Mouse (Mus musculus): ENCODE measurements around the gene Ccdc3. TPM values are rescaled to one million over a fixed set of nuclear protein-coding genes. Genes with fewer than 3 reads are reported as not detected.
"Not testable (repeated sequence)": the region's sequence is repeated elsewhere in the genome, so short reads cannot be mapped to it uniquely, and the experiment has no call there.

The Ccdc3 gene
- polyA plus RNA-seq, 1 experiment from 2014 or later, result 16.9 TPM

- Histone ChIP-seq H3K27me3 (ENCODE audit: control insufficient read depth, insufficient read depth, low read length) (no peaks in the 10 kb centered on the region), H3K4me1 (ENCODE audit: control insufficient read depth, insufficient read depth, low read length) (no peaks in the 10 kb centered on the region), H3K4me2 (ENCODE audit: low read depth, low read length) (no peak overlapping the region), H3K36me3 (ENCODE audit: control insufficient read depth, insufficient read depth, low read length) (no peaks in the 10 kb centered on the region), H3K9ac (replicated peaks; ENCODE audit: low read depth, low read length) (no peak overlapping the region), H3K4me3 (ENCODE audit: low read depth, low read length) (no peak overlapping the region), H3K9me3 (ENCODE audit: control insufficient read depth, low read length) (no peaks in the 10 kb centered on the region), H3K27ac (ENCODE audit: low read depth, low read length) (no peak overlapping the region)
- no peak for ATAC-seq (ENCODE audit: low read depth)
- 92% methylated on average over 1 of the region's 1 CpGs for WGBS
Measured at GRCm38 (mm10) chr2:5219206-5219605, 81.6 kb downstream of the Ccdc3 start.

GRCm38 (mm10) chr2:5219847-5220375, 82.3 kb downstream of the Ccdc3 start:
- H3K27me3 ChIP-seq (ENCODE audit: control insufficient read depth, insufficient read depth, low read length), result no peaks in the 10 kb centered on the region
- no peak for ATAC-seq (ENCODE audit: low read depth)
- H3K9ac ChIP-seq (replicated peaks; ENCODE audit: low read depth, low read length), result no peak overlapping the region
- H3K4me3 ChIP-seq (ENCODE audit: low read depth, low read length), result no peak overlapping the region
- no peaks in the 10 kb centered on the region for H3K9me3 ChIP-seq (ENCODE audit: control insufficient read depth, low read length)
- H3K27ac ChIP-seq (ENCODE audit: low read depth, low read length), result no peak overlapping the region
- H3K36me3 ChIP-seq (ENCODE audit: control insufficient read depth, insufficient read depth, low read length), result no peaks in the 10 kb centered on the region
- H3K4me1 ChIP-seq (ENCODE audit: control insufficient read depth, insufficient read depth, low read length), result no peaks in the 10 kb centered on the region
- no peak overlapping the region for H3K4me2 ChIP-seq (ENCODE audit: low read depth, low read length)
- 71% methylated on average over 1 of the region's 1 CpGs for WGBS

DNA sequence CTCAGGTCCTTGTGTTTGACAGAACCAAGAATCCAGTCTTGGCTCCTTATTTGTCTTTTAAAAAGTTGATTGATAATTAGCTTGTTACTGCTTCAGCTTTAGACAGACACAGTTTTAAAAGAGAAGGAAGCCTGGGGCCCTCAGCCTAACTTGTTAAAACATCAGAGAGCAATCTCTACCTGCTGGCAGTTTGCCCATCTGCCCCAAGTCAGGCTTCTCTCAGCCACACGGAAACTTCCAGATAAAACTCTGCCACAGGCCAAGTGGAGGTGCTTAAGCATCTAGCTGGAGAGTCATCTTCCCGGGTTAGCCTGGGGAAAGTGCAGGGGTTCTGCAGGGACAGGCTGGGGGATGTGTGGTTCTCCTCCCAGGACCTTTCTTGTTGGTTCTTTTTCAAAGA, 85.0 kb downstream of the Ccdc3 start:
- Histone ChIP-seq H3K9me3 (ENCODE audit: control insufficient read depth, low read length) (no peaks in the 10 kb centered on the region), H3K4me1 (ENCODE audit: control insufficient read depth, insufficient read depth, low read length) (no peaks in the 10 kb centered on the region), H3K27me3 (ENCODE audit: control insufficient read depth, insufficient read depth, low read length) (no peaks in the 10 kb centered on the region), H3K27ac (ENCODE audit: low read depth, low read length) (no peak overlapping the region), H3K36me3 (ENCODE audit: control insufficient read depth, insufficient read depth, low read length) (no peaks in the 10 kb centered on the region), H3K9ac (replicated peaks; ENCODE audit: low read depth, low read length) (no peak overlapping the region), H3K4me3 (ENCODE audit: low read depth, low read length) (no peak overlapping the region), H3K4me2 (ENCODE audit: low read depth, low read length) (no peak overlapping the region)
- WGBS, result 77% methylated on average over 2 of the region's 2 CpGs
- ATAC-seq (ENCODE audit: low read depth), result no peak

- Histone ChIP-seq H3K27ac (ENCODE audit: low read depth, low read length) (no peak overlapping the region), H3K36me3 (ENCODE audit: control insufficient read depth, insufficient read depth, low read length) (no peaks in the 10 kb centered on the region), H3K27me3 (ENCODE audit: control insufficient read depth, insufficient read depth, low read length) (no peaks in the 10 kb centered on the region), H3K4me3 (ENCODE audit: low read depth, low read length) (no peak overlapping the region), H3K4me2 (ENCODE audit: low read depth, low read length) (no peak overlapping the region), H3K4me1 (ENCODE audit: control insufficient read depth, insufficient read depth, low read length) (0 out of 2 replicates have a peak, but pooled peaks cover 3% of the 10 kb centered on the region), H3K9ac (replicated peaks; ENCODE audit: low read depth, low read length) (no peak overlapping the region), H3K9me3 (ENCODE audit: control insufficient read depth, low read length) (no peaks in the 10 kb centered on the region)
- WGBS, result 69% methylated on average over 3 of the region's 3 CpGs
- no peak for ATAC-seq (ENCODE audit: low read depth)
Measured at GRCm38 (mm10) chr2:5236846-5237482, 99.4 kb downstream of the Ccdc3 start.

DNA sequence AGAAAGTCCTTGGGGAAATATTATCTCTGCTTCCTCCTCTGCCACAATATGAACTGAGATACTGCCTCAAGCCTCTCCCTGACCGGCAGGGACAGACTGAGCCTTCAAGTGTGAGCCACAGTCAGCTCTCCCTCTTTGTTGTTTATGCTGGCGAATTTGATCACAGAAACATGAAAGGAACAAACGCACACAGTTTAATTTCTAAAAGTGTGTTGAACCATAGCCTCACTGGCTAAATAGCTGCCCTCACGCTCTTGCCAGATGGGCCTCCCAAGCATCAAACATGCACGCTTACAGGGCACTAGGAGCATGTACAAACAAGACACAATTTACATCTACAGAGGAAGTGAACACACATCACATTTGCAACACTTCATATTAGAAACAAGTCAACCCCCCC, 100.3 kb downstream of the Ccdc3 start:
- Histone ChIP-seq H3K9ac (replicated peaks; ENCODE audit: low read depth, low read length) (no peak overlapping the region), H3K27me3 (ENCODE audit: control insufficient read depth, insufficient read depth, low read length) (no peaks in the 10 kb centered on the region), H3K27ac (ENCODE audit: low read depth, low read length) (no peak overlapping the region), H3K4me2 (ENCODE audit: low read depth, low read length) (no peak overlapping the region), H3K4me3 (ENCODE audit: low read depth, low read length) (no peak overlapping the region), H3K36me3 (ENCODE audit: control insufficient read depth, insufficient read depth, low read length) (no peaks in the 10 kb centered on the region), H3K9me3 (ENCODE audit: control insufficient read depth, low read length) (no peaks in the 10 kb centered on the region), H3K4me1 (ENCODE audit: control insufficient read depth, insufficient read depth, low read length) (0 out of 2 replicates have a peak, but pooled peaks cover 4% of the 10 kb centered on the region)
- ATAC-seq (ENCODE audit: low read depth), result no peak
- 88% methylated on average over 5 of the region's 5 CpGs for WGBS

- WGBS, result 71% methylated on average over 4 of the region's 4 CpGs
Measured at GRCm38 (mm10) chr2:5239492-5239891, 101.9 kb downstream of the Ccdc3 start.

DNA sequence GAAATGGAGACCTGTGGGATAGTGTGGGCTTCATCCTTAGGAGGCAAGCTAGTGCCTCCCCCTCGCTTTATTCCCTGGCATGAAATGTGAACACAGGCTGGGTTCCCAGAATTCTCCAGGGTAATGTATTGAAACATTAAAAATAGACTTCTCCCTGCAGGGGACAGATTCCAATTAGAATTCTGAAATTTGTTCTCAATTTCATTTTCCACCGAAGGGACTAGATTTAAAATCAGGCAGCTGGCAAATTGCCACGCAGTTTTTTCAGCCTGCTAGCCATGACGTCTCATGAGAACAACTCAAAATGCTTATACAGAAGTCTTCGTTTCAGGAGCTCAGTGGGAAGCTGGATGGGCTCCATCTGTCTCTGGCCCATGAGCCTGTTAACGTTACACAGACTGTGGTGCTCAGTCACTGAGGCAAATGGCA, 103.9 kb downstream of the Ccdc3 start:
- 0 out of 2 replicates have a peak, but pooled peaks cover 4% of the 10 kb centered on the region for H3K4me1 ChIP-seq (ENCODE audit: control insufficient read depth, insufficient read depth, low read length)
- H3K27ac ChIP-seq (ENCODE audit: low read depth, low read length), result no peak overlapping the region
- 37% methylated on average over 6 of the region's 6 CpGs for WGBS
- H3K9me3 ChIP-seq (ENCODE audit: control insufficient read depth, low read length), result no peaks in the 10 kb centered on the region
- no peaks in the 10 kb centered on the region for H3K36me3 ChIP-seq (ENCODE audit: control insufficient read depth, insufficient read depth, low read length)
- no peak overlapping the region for H3K9ac ChIP-seq (replicated peaks; ENCODE audit: low read depth, low read length)
- H3K4me3 ChIP-seq (ENCODE audit: low read depth, low read length), result no peak overlapping the region
- peak; percentile 77 for ATAC-seq (ENCODE audit: low read depth)
- no peaks in the 10 kb centered on the region for H3K27me3 ChIP-seq (ENCODE audit: control insufficient read depth, insufficient read depth, low read length)
- no peak overlapping the region for H3K4me2 ChIP-seq (ENCODE audit: low read depth, low read length)

More at GRCm38 (mm10) chr2:5239492-5239891, 101.9 kb downstream of the Ccdc3 start:
- no peak overlapping the region for H3K4me3 ChIP-seq (ENCODE audit: low read depth, low read length)
- H3K9me3 ChIP-seq (ENCODE audit: control insufficient read depth, low read length), result no peaks in the 10 kb centered on the region
- H3K27ac ChIP-seq (ENCODE audit: low read depth, low read length), result no peak overlapping the region
- no peak overlapping the region for H3K4me2 ChIP-seq (ENCODE audit: low read depth, low read length)
- H3K27me3 ChIP-seq (ENCODE audit: control insufficient read depth, insufficient read depth, low read length), result no peaks in the 10 kb centered on the region
- no peak for ATAC-seq (ENCODE audit: low read depth)
- H3K4me1 ChIP-seq (ENCODE audit: control insufficient read depth, insufficient read depth, low read length), result 0 out of 2 replicates have a peak, but pooled peaks cover 4% of the 10 kb centered on the region
- H3K36me3 ChIP-seq (ENCODE audit: control insufficient read depth, insufficient read depth, low read length), result no peaks in the 10 kb centered on the region
- H3K9ac ChIP-seq (replicated peaks; ENCODE audit: low read depth, low read length), result no peak overlapping the region

DNA sequence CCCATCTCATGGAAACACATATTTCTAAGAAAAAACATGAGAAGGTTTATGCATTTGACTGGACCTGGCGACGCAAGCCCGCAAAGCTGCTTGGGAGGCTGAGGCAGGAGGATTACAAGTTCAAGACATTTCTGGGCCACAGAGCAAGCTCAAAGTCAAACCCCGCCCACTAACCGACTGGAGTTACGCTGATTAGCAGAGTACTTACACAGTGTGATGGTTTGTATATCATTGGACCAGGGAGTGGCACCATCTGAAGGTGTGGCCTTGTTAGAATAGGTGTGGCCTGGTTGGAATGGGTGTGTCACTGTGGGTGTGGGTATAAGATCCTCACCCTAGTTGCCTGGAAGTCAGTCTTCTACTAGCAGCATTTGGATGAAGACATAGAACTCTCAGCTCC, 111.6 kb downstream of the Ccdc3 start:
- H3K4me1 ChIP-seq (ENCODE audit: control insufficient read depth, insufficient read depth, low read length); H3K4me2 ChIP-seq (ENCODE audit: low read depth, low read length); H3K27ac ChIP-seq (ENCODE audit: low read depth, low read length); H3K27me3 ChIP-seq (ENCODE audit: control insufficient read depth, insufficient read depth, low read length); H3K4me3 ChIP-seq (ENCODE audit: low read depth, low read length); H3K36me3 ChIP-seq (ENCODE audit: control insufficient read depth, insufficient read depth, low read length); H3K9ac ChIP-seq (replicated peaks; ENCODE audit: low read depth, low read length); H3K9me3 ChIP-seq (ENCODE audit: control insufficient read depth, low read length); ATAC-seq (ENCODE audit: low read depth): not testable (repeated sequence)
- 92% methylated on average over 6 of the region's 6 CpGs for WGBS

- Histone ChIP-seq H3K4me2 (ENCODE audit: low read depth, low read length) (no peak overlapping the region), H3K9me3 (ENCODE audit: control insufficient read depth, low read length) (no peaks in the 10 kb centered on the region), H3K9ac (replicated peaks; ENCODE audit: low read depth, low read length) (no peak overlapping the region), H3K4me3 (ENCODE audit: low read depth, low read length) (no peak overlapping the region), H3K27ac (ENCODE audit: low read depth, low read length) (no peak overlapping the region), H3K36me3 (ENCODE audit: control insufficient read depth, insufficient read depth, low read length) (no peaks in the 10 kb centered on the region), H3K27me3 (ENCODE audit: control insufficient read depth, insufficient read depth, low read length) (no peaks in the 10 kb centered on the region), H3K4me1 (ENCODE audit: control insufficient read depth, insufficient read depth, low read length) (no peaks in the 10 kb centered on the region)
- WGBS, result 80% methylated on average over 12 of the region's 12 CpGs
- no peak for ATAC-seq (ENCODE audit: low read depth)
Measured at GRCm38 (mm10) chr2:5249969-5250368, 112.4 kb downstream of the Ccdc3 start.

All from neural tube, embryonic 14.5 days (tissue).